In the genomic region with DNA sequence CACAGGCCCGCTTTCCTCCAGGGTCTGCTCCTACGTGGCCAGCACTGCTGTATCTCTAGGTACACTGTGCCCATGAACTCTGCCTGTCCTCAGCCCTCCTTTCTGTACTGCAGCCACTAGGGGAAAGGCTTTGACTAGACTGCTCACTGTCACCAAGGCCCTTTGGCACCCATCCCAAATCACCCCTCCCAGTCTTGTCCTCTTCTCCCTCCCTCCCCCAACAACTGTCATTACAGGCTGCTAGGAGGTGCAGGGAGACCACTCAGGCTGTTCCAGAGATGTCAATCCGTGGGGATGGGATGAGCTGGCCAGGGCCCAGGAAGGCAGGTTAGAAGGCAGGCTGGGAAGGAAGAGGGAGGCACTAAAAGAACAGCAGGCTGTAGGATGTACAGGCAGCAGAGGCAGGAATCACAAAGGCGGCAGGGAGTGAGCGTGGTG, we compare ENCODE assay signal across 11 mouse cellular contexts. TPM values are rescaled to one million over a fixed set of nuclear protein-coding genes. Genes with fewer than 3 reads are reported as not detected.
A peak's percentile ranks its signal among the peaks of the same experiment; 100 is the strongest.
DNase-seq lines count a peak whose midpoint lies in the region; ATAC-seq and TF ChIP-seq lines count a peak whose summit lies in the region.
"Had no signal": no experiment of that assay in that cellular context is flagged by ENCODE, and none has a peak within 500 bp of the region (broad histone marks: within the 10 kb centered on the region; RNA-seq: fewer than 3 reads in every experiment).

No protein-coding gene starts in this region.

- no peak overlapping the region for H3K9ac ChIP-seq in liver, embryonic 16.5 days (ENCODE audit: low read depth, low read length)
- H3K9ac ChIP-seq in liver, embryonic 11.5 days (ENCODE audit: low read depth, low read length) = no peak overlapping the region
- H3K9ac ChIP-seq in midbrain, embryonic 15.5 days = no peak overlapping the region
- H3K9ac ChIP-seq: limb, embryonic 15.5 days had no signal

- no peak overlapping the region for H3K27ac ChIP-seq in liver, embryonic 16.5 days (ENCODE audit: low read length)
- H3K27ac ChIP-seq in liver, embryonic 11.5 days (ENCODE audit: low read depth, low read length) = no peak overlapping the region
- H3K27ac ChIP-seq in cortical plate, adult 2 months (ENCODE audit: insufficient read depth, low read length) = 0 out of 2 replicates have a peak overlapping the region, but pooled peaks have one; percentile 2
- peak overlapping the region; percentile 43; the same call in 1 of the 2 replicates for H3K27ac ChIP-seq in midbrain, embryonic 15.5 days
- H3K27ac ChIP-seq: limb, embryonic 15.5 days had no signal

- 59% methylated on average over 5 of the region's 5 CpGs for WGBS in liver, embryonic 16.5 days (ENCODE audit: insufficient replicate concordance)
- WGBS in liver, embryonic 11.5 days = 77% methylated on average over 5 of the region's 5 CpGs
- 56% methylated on average over 5 of the region's 5 CpGs for WGBS in midbrain, embryonic 15.5 days

- H3K4me1 ChIP-seq in liver, embryonic 16.5 days (ENCODE audit: control insufficient read depth, low read depth, low read length) = no peaks in the 10 kb centered on the region
- no peaks in the 10 kb centered on the region for H3K4me1 ChIP-seq in liver, embryonic 11.5 days (replicated peaks; ENCODE audit: control insufficient read depth, insufficient read depth, low read length)
- peaks cover 9% of the 10 kb centered on the region for H3K4me1 ChIP-seq in cortical plate, adult 2 months (ENCODE audit: control insufficient read depth, insufficient read depth, low read length)
- H3K4me1 ChIP-seq in midbrain, embryonic 15.5 days = peaks cover 24% of the 10 kb centered on the region
- H3K4me1 ChIP-seq: limb, embryonic 15.5 days had no signal

- no peak overlapping the region for H3K4me3 ChIP-seq in liver, embryonic 16.5 days (ENCODE audit: low read depth, low read length)
- no peak overlapping the region for H3K4me3 ChIP-seq in liver, embryonic 11.5 days (ENCODE audit: low read depth, low read length)
- H3K4me3 ChIP-seq in cortical plate, adult 2 months (ENCODE audit: insufficient read depth, low read length) = no peak overlapping the region
- no peak overlapping the region for H3K4me3 ChIP-seq in midbrain, embryonic 15.5 days
- H3K4me3 ChIP-seq: limb, embryonic 15.5 days had no signal

- H3K36me3 ChIP-seq in liver, embryonic 16.5 days (ENCODE audit: control insufficient read depth, insufficient read depth) = no peaks in the 10 kb centered on the region
- no peaks in the 10 kb centered on the region for H3K36me3 ChIP-seq in liver, embryonic 11.5 days (ENCODE audit: control insufficient read depth, insufficient read depth, low read length)
- H3K36me3 ChIP-seq in midbrain, embryonic 15.5 days (replicated peaks) = no peaks in the 10 kb centered on the region
- H3K36me3 ChIP-seq: limb, embryonic 15.5 days had no signal

- TF ChIP-seq CTCF in cortical plate, adult 2 months (IDR thresholded peaks at IDR 0.05; ENCODE audit: extremely low read depth, insufficient read depth, low read length) = no peak

- no peaks in the 10 kb centered on the region for H3K9me3 ChIP-seq in liver, embryonic 16.5 days (replicated peaks; ENCODE audit: control insufficient read depth, low read length)
- H3K9me3 ChIP-seq in liver, embryonic 11.5 days (ENCODE audit: control insufficient read depth, low read length) = no peaks in the 10 kb centered on the region
- H3K9me3 ChIP-seq in midbrain, embryonic 15.5 days = no peaks in the 10 kb centered on the region
- H3K9me3 ChIP-seq: limb, embryonic 15.5 days had no signal

- 0 out of 2 replicates have a peak, but pooled peaks have one; percentile 47 for ATAC-seq in liver, embryonic 16.5 days (ENCODE audit: low read depth)
- no peak for ATAC-seq in liver, embryonic 11.5 days (replicated peaks; ENCODE audit: low FRiP score)
- ATAC-seq in midbrain, embryonic 15.5 days (replicated peaks) = peak; percentile 71
- ATAC-seq in granulocyte monocyte progenitor cell, adult 5-6 weeks (replicated peaks; ENCODE audit: poor library complexity, severe bottlenecking) = no peak

- no peak for TF ChIP-seq POLR2A in cortical plate, adult 2 months (IDR thresholded peaks at IDR 0.05; ENCODE audit: extremely low read depth, insufficient read depth, low read length)

- no peak overlapping the region for H3K4me2 ChIP-seq in liver, embryonic 16.5 days (ENCODE audit: low read depth, low read length)
- no peak overlapping the region for H3K4me2 ChIP-seq in liver, embryonic 11.5 days
- H3K4me2 ChIP-seq in midbrain, embryonic 15.5 days = no peak overlapping the region
- H3K4me2 ChIP-seq: limb, embryonic 15.5 days had no signal

- DNase-seq in adrenal gland, adult 2 months = peak; percentile 34
- no peak for DNase-seq in adrenal gland, postnatal 4 days (ENCODE audit: low spot score in 2 of 2)
- no peak for DNase-seq in liver, embryonic 11.5 days (ENCODE audit: low spot score)
- no peak for DNase-seq in thymus, postnatal 14 days
- DNase-seq: gastrocnemius, postnatal 14 days had no signal

- no peaks in the 10 kb centered on the region for H3K27me3 ChIP-seq in liver, embryonic 16.5 days (ENCODE audit: control insufficient read depth, insufficient read depth, low read depth, low read length)
- H3K27me3 ChIP-seq in liver, embryonic 11.5 days (replicated peaks; ENCODE audit: control insufficient read depth, insufficient read depth, low read length) = no peaks in the 10 kb centered on the region
- no peaks in the 10 kb centered on the region for H3K27me3 ChIP-seq in midbrain, embryonic 15.5 days (replicated peaks)
- H3K27me3 ChIP-seq: limb, embryonic 15.5 days had no signal

RNA-seq across cellular contexts. Expression of gene 1700086D15Rik, which starts 51.9 kb away (rescaled TPM):
- not detected for total RNA-seq in adrenal gland, adult 2 months (2021)
- polyA plus RNA-seq in adrenal gland, adult 2 months (2012; rRNA removed) = not detected in 2 replicates
- under 1 TPM; 0.68 to 0.81 TPM for total RNA-seq in adrenal gland, postnatal 4 days (2021)
- polyA plus RNA-seq in liver, embryonic 16.5 days (2015; fragmentation: Nextera tagmentation; extraction: Ambion mirVana) = not detected in 2 replicates
- not detected in 2 replicates for polyA plus RNA-seq in liver, embryonic 11.5 days (2014; fragmentation: Nextera tagmentation; extraction: Ambion mirVana)
- 0.90 and 1.0 TPM in 2 replicates for polyA plus RNA-seq in cortical plate, adult 2 months (2012; rRNA removed)
- polyA plus RNA-seq in midbrain, embryonic 15.5 days (2015; fragmentation: Nextera tagmentation; extraction: Ambion mirVana) = 0.21 and 0.27 TPM in 2 replicates
- not detected in 2 replicates for total RNA-seq in granulocyte monocyte progenitor cell, adult 5-6 weeks (2014; fragmentation: Nextera tagmentation)
- total RNA-seq in granulocyte monocyte progenitor cell, adult 5-6 weeks (2017) = not detected in 2 replicates
- total RNA-seq: gastrocnemius, postnatal 14 days had no signal
- polyA plus RNA-seq: small intestine, adult 2 months had no signal

RNA-seq across cellular contexts. Expression of gene Arhgap44, which starts 55.0 kb away (rescaled TPM):
- 10 to 100 TPM in 1 of 2 experiments, 1 to 10 TPM in 1; 6.8 to 15.5 TPM for total RNA-seq in adrenal gland, adult 2 months (2021)
- polyA plus RNA-seq in adrenal gland, adult 2 months (2012; rRNA removed) = 4.8 and 5.0 TPM in 2 replicates
- 10 to 100 TPM in 1 of 2 experiments, 1 to 10 TPM in 1; 9.5 to 11.0 TPM for total RNA-seq in adrenal gland, postnatal 4 days (2021)
- polyA plus RNA-seq in liver, embryonic 16.5 days (2015; fragmentation: Nextera tagmentation; extraction: Ambion mirVana) = 0.74 and 0.85 TPM in 2 replicates
- 1.6 and 2.1 TPM in 2 replicates for polyA plus RNA-seq in liver, embryonic 11.5 days (2014; fragmentation: Nextera tagmentation; extraction: Ambion mirVana)
- 60.5 and 61.1 TPM in 2 replicates for polyA plus RNA-seq in cortical plate, adult 2 months (2012; rRNA removed)
- polyA plus RNA-seq in midbrain, embryonic 15.5 days (2015; fragmentation: Nextera tagmentation; extraction: Ambion mirVana) = 15.8 and 16.9 TPM in 2 replicates
- not detected in 2 replicates for total RNA-seq in granulocyte monocyte progenitor cell, adult 5-6 weeks (2014; fragmentation: Nextera tagmentation)
- not detected in 2 replicates for total RNA-seq in granulocyte monocyte progenitor cell, adult 5-6 weeks (2017)

Comparison
In these comparisons a context has a peak if more than half of its experiments do, and no peak if none do; other contexts are left out.
1. ATAC-seq: peak in liver, embryonic 16.5 days (single experiment) and midbrain, embryonic 15.5 days (single experiment); none in liver, embryonic 11.5 days (single experiment) and granulocyte monocyte progenitor cell, adult 5-6 weeks (single experiment).
2. H3K27ac ChIP-seq: peak in cortical plate, adult 2 months (single experiment) and midbrain, embryonic 15.5 days (single experiment); none in liver, embryonic 16.5 days (single experiment) and liver, embryonic 11.5 days (single experiment).